Mouse (Mus musculus) stomach, embryonic 16.5 days (tissue): ENCODE data around the gene Lmbr1. TPM values are rescaled to one million over a fixed set of nuclear protein-coding genes. Genes with fewer than 3 reads are reported as not detected.

Source experiments
- ATAC-seq: fragments of 200-750 bp; cut with Nextera tagmentation; 2 replicates; pipeline ENCODE4 v1.8.0; 2017; ENCODE audit warnings: moderate number of reproducible peaks, moderate TSS enrichment; ENCODE audit not compliant: insufficient read depth, low FRiP score
- H3K27ac ChIP-seq: fragments of 300-500 bp; sonication (generic); 2 replicates; pipeline ENCODE4 v1.5.1; 2014; ENCODE audit warnings: low read length
- H3K27me3 ChIP-seq: fragments of 300-500 bp; sonication (generic); 2 replicates; pipeline ENCODE4 v1.6.1; 2014; ENCODE audit warnings: low read length, control low read depth, mixed read lengths; ENCODE audit not compliant: control insufficient read depth, insufficient read depth
- H3K36me3 ChIP-seq: fragments of 300-500 bp; sonication (generic); 2 replicates; pipeline ENCODE4 v1.6.1; 2014; ENCODE audit warnings: low read length; ENCODE audit not compliant: control insufficient read depth, insufficient read depth
- H3K4me1 ChIP-seq: fragments of 300-500 bp; sonication (generic); 2 replicates; pipeline ENCODE4 v1.6.1; 2014; ENCODE audit warnings: low read length, control low read depth, mixed read lengths; ENCODE audit not compliant: control insufficient read depth, insufficient read depth
- H3K4me2 ChIP-seq: fragments of 300-500 bp; sonication (generic); 2 replicates; pipeline ENCODE4 v1.6.1; 2014; ENCODE audit warnings: low read depth, low read length, mixed read lengths
- H3K4me3 ChIP-seq: fragments of 300-500 bp; sonication (generic); replicated peaks from 2 replicates; pipeline ENCODE4 v1.5.1; 2014; ENCODE audit warnings: mild to moderate bottlenecking, low read length
- H3K9ac ChIP-seq: fragments of 300-500 bp; sonication (generic); 2 replicates; pipeline ENCODE4 v1.6.1; 2014; ENCODE audit warnings: low read length
- H3K9me3 ChIP-seq: fragments of 300-500 bp; sonication (generic); replicated peaks from 2 replicates; pipeline ENCODE4 v1.6.1; 2016; ENCODE audit warnings: low read length, control low read depth; ENCODE audit not compliant: control insufficient read depth
- WGBS: fragments of 180-500 bp; shearing (Covaris S2); extraction: QIAGEN DNeasy Blood & Tissue Kit; methylation state at CpG from one replicate; pipeline ENCODE4 v1.1.7; 2014; 5-methylcytosine and 5-hydroxymethylcytosine counted together
- microRNA-seq: library from miRNA; unstranded; fragments of <30 nt; microRNA quantifications from one replicate; pipeline ENCODE4, GENCODE M21; 2016
- polyA plus RNA-seq: library from polyadenylated mRNA; unstranded; fragments of >200 nt; fragmentation: Nextera tagmentation; extraction: Ambion mirVana; gene quantifications from 2 replicates; pipeline ENCODE4 v1.2.1, GENCODE M21; 2015

Gene Lmbr1
- polyA plus RNA-seq, 1 experiment from 2014 or later: 11.2 TPM

GRCm38 (mm10) chr5:29196264-29196658, 181.9 kb downstream of the Lmbr1 start:
- WGBS: 13% methylated on average over 12 of the region's 12 CpGs
- Histone ChIP-seq H3K4me1 (no peaks in the 10 kb centered on the region), H3K27ac (no peak overlapping the region), H3K9ac (peak overlapping the region; percentile 84), H3K36me3 (no peaks in the 10 kb centered on the region), H3K4me3 (peak overlapping the region; percentile 59), H3K9me3 (no peaks in the 10 kb centered on the region), H3K4me2 (peak overlapping the region; percentile 76), H3K27me3 (no peaks in the 10 kb centered on the region)
- ATAC-seq: no peak

GRCm38 (mm10) chr5:29195570-29196263, 182.5 kb downstream of the Lmbr1 start, which contains the start of gene Rnf32:
Gene Rnf32 (plus strand): TSS chr5:29195992.
- Histone ChIP-seq H3K4me2 (peak within 1 kb of the TSS; percentile 76), H3K27ac (peak within 1 kb of the TSS; percentile 68), H3K4me3 (peak within 1 kb of the TSS; percentile 59), H3K4me1 (no peaks in the 10 kb centered on the region), H3K27me3 (no peaks in the 10 kb centered on the region), H3K36me3 (no peaks in the 10 kb centered on the region), H3K9me3 (no peaks in the 10 kb centered on the region), H3K9ac (peak within 1 kb of the TSS; percentile 84)
- under 1% methylated on average over 69 of the region's 70 CpGs for WGBS
- peak; percentile 98 for ATAC-seq

GRCm38 (mm10) chr5:29195231-29195569, 183.0 kb downstream of the Lmbr1 start:
- H3K27ac ChIP-seq: peak overlapping the region; percentile 68
- 0 out of 2 replicates have a peak, but pooled peaks have one; percentile 18 for ATAC-seq
- H3K36me3 ChIP-seq: no peaks in the 10 kb centered on the region
- H3K9me3 ChIP-seq: no peaks in the 10 kb centered on the region
- peak overlapping the region; percentile 76 for H3K4me2 ChIP-seq
- H3K27me3 ChIP-seq: no peaks in the 10 kb centered on the region
- peak overlapping the region; percentile 59 for H3K4me3 ChIP-seq
- H3K9ac ChIP-seq: peak overlapping the region; percentile 84
- WGBS: 4% methylated on average over 9 of the region's 9 CpGs
- no peaks in the 10 kb centered on the region for H3K4me1 ChIP-seq

GRCm38 (mm10) chr5:29186798-29187197, 191.4 kb downstream of the Lmbr1 start:
- Histone ChIP-seq H3K4me1 (no peaks in the 10 kb centered on the region), H3K27me3 (no peaks in the 10 kb centered on the region), H3K9ac (no peak overlapping the region), H3K36me3 (no peaks in the 10 kb centered on the region), H3K27ac (peak overlapping the region; percentile 61; the same call in 1 of the 2 replicates), H3K4me2 (no peak overlapping the region), H3K4me3 (no peak overlapping the region), H3K9me3 (no peaks in the 10 kb centered on the region)
- ATAC-seq: no peak
- 49% methylated on average over 5 of the region's 5 CpGs for WGBS

Small RNA genes lying within 50 kb of the gene (microRNA-seq; reads per million reads assigned to microRNA genes)
- not detected for gene Gm23801

Other genes starting within 250 kb of the Lmbr1 start
- gene Rnf32, start 182.4 kb downstream of the Lmbr1 start, polyA plus RNA-seq: 4.8 and 5.1 TPM in 2 replicates
- gene Nom1, start 56.3 kb upstream of the Lmbr1 start, polyA plus RNA-seq: 26.5 and 28.5 TPM in 2 replicates
- 0.75 and 1.1 TPM in 2 replicates for gene Mnx1, start 100.1 kb upstream of the Lmbr1 start, polyA plus RNA-seq
- 12.5 and 14.1 TPM in 2 replicates for gene Ube3c, start 190.9 kb upstream of the Lmbr1 start, polyA plus RNA-seq